Mouse (Mus musculus) layer of hippocampus, postnatal 10 days (tissue): ENCODE results near the gene Garem2. TPM values are rescaled to one million over a fixed set of nuclear protein-coding genes. Genes with fewer than 3 reads are reported as not detected.

Experiments
- DNase-seq, 2 experiments: peaks; one replicate each; pipeline ENCODE4 v3.0.0; 2021; ENCODE audit warnings: low spot score in 2 of 2
- total RNA-seq, 2 experiments: library from RNA; stranded (reverse); gene quantifications; 2 replicates each; pipeline ENCODE4 v1.2.3; 2021

Gene Garem2
- total RNA-seq, 2 experiments from 2014 or later = 14.5 to 15.8 TPM

- DNase-seq = no peak
Observed at GRCm38 (mm10) chr5:30152007-30152406, 47.0 kb downstream of the Garem2 start.

GRCm38 (mm10) chr5:30152413-30152812 lies 47.5 kb downstream of the Garem2 start:
- no peak for DNase-seq

GRCm38 (mm10) chr5:30153222-30153621 lies 48.3 kb downstream of the Garem2 start:
- DNase-seq = no peak

GRCm38 (mm10) chr5:30154013-30154412 lies 49.1 kb downstream of the Garem2 start:
- DNase-seq = no peak

GRCm38 (mm10) chr5:30154474-30155394 lies 49.8 kb downstream of the Garem2 start, which contains the start of the genes Hadha and Hadhb:
Gene Hadha, minus strand, starts transcription at chr5:30155162.
Gene Hadhb, plus strand, starts transcription at chr5:30155248.
- peak; percentile 94 to 96 for DNase-seq

GRCm38 (mm10) chr5:30155395-30155792 lies 50.4 kb downstream of the Garem2 start:
- DNase-seq = no peak

- no peak for DNase-seq
Observed at GRCm38 (mm10) chr5:30155821-30156629, 51.1 kb downstream of the Garem2 start.

GRCm38 (mm10) chr5:30159601-30160000 lies 54.6 kb downstream of the Garem2 start:
- peak in 1 of 2 experiments; percentile 20 for DNase-seq

- no peak for DNase-seq
Observed at GRCm38 (mm10) chr5:30161836-30162235, 56.9 kb downstream of the Garem2 start.

GRCm38 (mm10) chr5:30162339-30162738 lies 57.4 kb downstream of the Garem2 start:
- DNase-seq = no peak

- no peak for DNase-seq
Observed at GRCm38 (mm10) chr5:30165234-30165946, 60.4 kb downstream of the Garem2 start.

Other genes starting within 250 kb of the Garem2 start
- gene Il6, start 92.0 kb upstream of the Garem2 start, total RNA-seq = not detected
- gene Tyms, start 31.5 kb upstream of the Garem2 start, total RNA-seq = 1 to 10 TPM; 9.4 to 9.5 TPM
- gene 3110082J24Rik, start 925 bp downstream of the Garem2 start, total RNA-seq = 1 to 10 TPM; 5.0 TPM
- 10 to 100 TPM; 69.7 to 95.5 TPM for gene Hadha, start 50.0 kb downstream of the Garem2 start, total RNA-seq
- gene Hadhb, start 50.1 kb downstream of the Garem2 start, total RNA-seq = 10 to 100 TPM; 68.6 to 75.7 TPM
- not detected for gene Adgrf3, start 100.6 kb downstream of the Garem2 start, total RNA-seq
- 10 to 100 TPM; 59.5 to 61.1 TPM for gene Selenoi, start 127.4 kb downstream of the Garem2 start, total RNA-seq
- 10 to 100 TPM; 16.3 to 16.5 TPM for gene Drc1, start 176.2 kb downstream of the Garem2 start, total RNA-seq